Mouse (Mus musculus) megakaryocyte progenitor cell, adult 5-6 weeks (primary cell): ENCODE measurements at regions not wholly inside any gene's neighbourhood (a gene's known extent, or its start where the extent isn't known, plus 50 kb on each side); places are given as distances from the start of the nearest gene placed in this dataset.

Experiments
- ATAC-seq: replicated peaks from 2 replicates; pipeline ENCODE4 v1.8.0; 2016; ENCODE audit warnings: mild to moderate bottlenecking, moderate TSS enrichment, inconsistent platforms; ENCODE audit not compliant: poor library complexity

DNA sequence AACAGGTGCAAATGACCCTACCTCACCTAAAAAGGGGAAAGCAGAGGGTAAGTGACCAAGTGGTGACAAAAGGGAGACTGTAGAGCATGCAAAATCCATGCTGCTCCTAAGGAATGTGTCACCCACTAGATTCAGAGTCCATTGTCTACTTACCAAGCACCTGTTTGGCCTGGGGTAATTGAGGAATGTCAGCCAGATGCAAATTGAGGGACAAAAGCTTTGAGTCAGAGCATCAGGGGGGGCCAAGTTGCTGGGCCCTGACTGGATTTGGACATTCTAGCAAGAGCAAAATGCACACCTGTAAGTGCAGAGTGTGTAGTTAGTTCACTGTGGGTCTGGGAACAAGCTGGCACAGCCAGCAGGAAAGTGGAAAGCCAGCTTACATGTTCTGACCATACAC, 2783.6 kb downstream of the Gm37988 start:
- no peak for ATAC-seq
